Mouse (Mus musculus) neural tube, embryonic 11.5 days (tissue): Measurements from ENCODE around the gene Coq7. TPM values are rescaled to one million over a fixed set of nuclear protein-coding genes. Genes with fewer than 3 reads are reported as not detected.

ENCODE experiments used
- ATAC-seq: fragments of 200-750 bp; cut with Nextera tagmentation; 2 replicates; pipeline ENCODE4 v1.8.0; 2017; ENCODE audit warnings: moderate number of reproducible peaks, mild to moderate bottlenecking, moderate TSS enrichment, moderate library complexity; ENCODE audit not compliant: insufficient read depth, low FRiP score, low TSS enrichment
- DNase-seq: peaks from one replicate; pipeline ENCODE4 v3.0.0-alpha.2; 2015; ENCODE audit warnings: low spot score
- H3K27ac ChIP-seq: fragments of 300-500 bp; sonication (generic); 2 replicates; pipeline ENCODE4 v1.5.1; 2014; ENCODE audit warnings: low read depth, mild to moderate bottlenecking, low read length
- H3K27me3 ChIP-seq: fragments of 300-500 bp; sonication (generic); 2 replicates; pipeline ENCODE4 v1.6.1; 2014; ENCODE audit warnings: mild to moderate bottlenecking, low read length, mixed read lengths; ENCODE audit not compliant: control insufficient read depth, insufficient read depth
- H3K36me3 ChIP-seq: fragments of 300-500 bp; sonication (generic); 2 replicates; pipeline ENCODE4 v1.6.1; 2014; ENCODE audit warnings: mild to moderate bottlenecking, low read length, moderate library complexity, mixed read lengths; ENCODE audit not compliant: control insufficient read depth, insufficient read depth
- H3K4me1 ChIP-seq: fragments of 300-500 bp; sonication (generic); 2 replicates; pipeline ENCODE4 v1.6.1; 2014; ENCODE audit warnings: low read length, mixed read lengths; ENCODE audit not compliant: control insufficient read depth, insufficient read depth
- H3K4me2 ChIP-seq: fragments of 300-500 bp; sonication (generic); 2 replicates; pipeline ENCODE4 v1.6.1; 2014; ENCODE audit warnings: low read depth, mild to moderate bottlenecking, moderate library complexity
- H3K4me3 ChIP-seq: fragments of 300-500 bp; sonication (generic); 2 replicates; pipeline ENCODE4 v1.5.1; 2014; ENCODE audit warnings: low read depth, low read length
- H3K9ac ChIP-seq: fragments of 300-500 bp; sonication (generic); 2 replicates; pipeline ENCODE4 v1.6.1; 2014; ENCODE audit warnings: mild to moderate bottlenecking, low read length
- H3K9me3 ChIP-seq: fragments of 300-500 bp; sonication (generic); 2 replicates; pipeline ENCODE4 v1.6.1; 2016; ENCODE audit warnings: low read length; ENCODE audit not compliant: control insufficient read depth
- WGBS: fragments of 180-500 bp; shearing (Covaris S2); extraction: QIAGEN DNeasy Blood & Tissue Kit; methylation state at CpG from one replicate; pipeline ENCODE4 v1.1.7; 2014; 5-methylcytosine and 5-hydroxymethylcytosine counted together
- polyA plus RNA-seq: library from polyadenylated mRNA; unstranded; fragments of >200 nt; fragmentation: Nextera tagmentation; extraction: Ambion mirVana; gene quantifications from 2 replicates; pipeline ENCODE4 v1.2.1, GENCODE M21; 2014

Gene Coq7
- polyA plus RNA-seq, 1 experiment from 2014 or later: 118 TPM

- Histone ChIP-seq H3K36me3 (no peaks in the 10 kb centered on the region), H3K4me2 (no peak overlapping the region), H3K9me3 (no peaks in the 10 kb centered on the region), H3K4me3 (no peak overlapping the region), H3K27ac (no peak overlapping the region), H3K4me1 (no peaks in the 10 kb centered on the region), H3K9ac (no peak overlapping the region), H3K27me3 (no peaks in the 10 kb centered on the region)
- ATAC-seq (no peak), DNase-seq (no peak)
- 88% methylated on average over 9 of the region's 9 CpGs for WGBS
Measured at GRCm38 (mm10) chr7:118480160-118480709, 52.9 kb downstream of the Coq7 start.

- 42% methylated on average over 3 of the region's 3 CpGs for WGBS
- DNase-seq (no peak), ATAC-seq (no peak)
- Histone ChIP-seq H3K9me3 (no peaks in the 10 kb centered on the region), H3K27ac (no peak overlapping the region), H3K9ac (no peak overlapping the region), H3K27me3 (no peaks in the 10 kb centered on the region), H3K36me3 (no peaks in the 10 kb centered on the region), H3K4me2 (no peak overlapping the region), H3K4me3 (no peak overlapping the region), H3K4me1 (no peaks in the 10 kb centered on the region)
Measured at GRCm38 (mm10) chr7:118478835-118479312, 54.3 kb downstream of the Coq7 start.

DNA sequence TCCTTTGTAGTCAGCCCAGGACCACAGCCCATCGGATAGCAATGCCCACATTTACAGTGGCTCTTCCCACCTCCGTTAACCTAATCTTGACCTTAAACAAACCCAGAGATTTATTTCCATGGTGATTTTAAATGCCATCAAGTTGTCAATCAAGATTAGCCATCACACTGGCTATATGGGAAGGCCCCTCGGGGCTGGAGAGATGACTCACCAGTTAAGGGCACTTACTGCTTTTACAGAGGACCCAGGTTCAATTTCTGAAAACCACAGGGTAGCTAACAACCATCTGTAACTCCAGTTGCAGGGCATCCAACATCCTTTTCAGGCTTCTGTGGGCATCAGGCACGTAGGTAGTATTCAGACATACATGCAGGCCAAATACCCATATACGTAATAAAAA lies 56.7 kb downstream of the Coq7 start:
- ATAC-seq (no peak), DNase-seq (no peak)
- H3K27ac ChIP-seq: no peak overlapping the region
- no peaks in the 10 kb centered on the region for H3K9me3 ChIP-seq
- no peaks in the 10 kb centered on the region for H3K27me3 ChIP-seq
- no peaks in the 10 kb centered on the region for H3K4me1 ChIP-seq
- H3K4me3 ChIP-seq: no peak overlapping the region
- H3K4me2 ChIP-seq: no peak overlapping the region
- 74% methylated on average over 5 of the region's 5 CpGs for WGBS
- no peak overlapping the region for H3K9ac ChIP-seq
- H3K36me3 ChIP-seq: no peaks in the 10 kb centered on the region

DNA sequence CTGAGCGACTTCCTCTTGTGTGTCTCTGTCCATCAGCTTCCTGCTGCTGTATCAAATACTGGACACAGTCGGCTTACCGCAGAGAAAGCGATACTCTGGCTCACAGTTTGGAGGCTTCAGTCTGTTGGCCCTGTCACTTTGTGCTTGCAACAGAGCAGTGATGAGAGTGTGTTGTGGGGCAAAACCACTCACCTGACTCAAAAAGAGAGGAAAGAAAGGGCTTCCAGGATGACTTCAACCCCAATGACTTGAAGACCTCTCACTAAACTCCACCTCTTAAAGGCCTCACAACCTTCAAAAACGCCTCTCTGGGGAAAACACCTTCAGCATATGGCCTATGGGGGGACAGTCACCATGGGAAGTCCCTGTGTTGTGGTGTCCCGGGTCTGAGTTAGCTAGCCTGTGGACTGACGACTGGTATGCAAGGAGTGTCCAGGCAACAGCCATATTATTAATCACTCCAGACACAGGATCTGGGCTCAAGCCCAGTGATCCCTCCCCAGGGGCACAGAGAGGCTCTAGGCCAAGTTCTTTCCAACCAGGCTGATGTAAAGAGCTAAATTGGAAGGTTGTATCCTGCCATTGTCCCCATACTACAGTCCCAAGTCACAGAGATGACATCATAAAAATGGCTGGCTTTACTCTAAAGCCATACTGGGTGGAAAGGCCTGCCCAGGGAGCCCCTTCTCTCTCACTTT lies 58.0 kb downstream of the Coq7 start:
- Histone ChIP-seq H3K4me3 (no peak overlapping the region), H3K4me1 (no peaks in the 10 kb centered on the region), H3K9ac (no peak overlapping the region), H3K4me2 (no peak overlapping the region), H3K27ac (no peak overlapping the region), H3K36me3 (no peaks in the 10 kb centered on the region), H3K27me3 (no peaks in the 10 kb centered on the region), H3K9me3 (no peaks in the 10 kb centered on the region)
- no peak for ATAC-seq
- 92% methylated on average over 7 of the region's 7 CpGs for WGBS
- no peak for DNase-seq

DNA sequence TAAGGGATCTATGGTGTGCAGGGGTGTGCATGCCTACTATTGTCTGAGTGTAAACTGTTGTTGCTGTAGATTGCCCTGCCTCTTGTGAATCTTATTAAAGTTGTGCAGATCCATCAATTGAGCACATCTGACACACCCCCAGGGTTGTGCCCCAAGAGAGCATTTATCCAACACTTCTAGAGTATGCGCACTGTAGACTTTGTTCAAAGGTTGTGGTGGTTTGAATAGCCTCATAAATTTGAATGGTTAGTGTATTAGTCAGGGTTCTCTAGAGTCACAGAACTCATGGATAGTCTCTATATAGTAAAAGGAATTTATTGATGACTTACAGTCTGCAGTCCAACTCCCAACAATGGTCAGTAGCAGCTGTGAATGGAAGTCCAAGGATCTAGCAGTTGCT lies 60.3 kb downstream of the Coq7 start:
- no peaks in the 10 kb centered on the region for H3K27me3 ChIP-seq
- H3K4me2 ChIP-seq: no peak overlapping the region
- WGBS: 68% methylated on average over 1 of the region's 1 CpGs
- H3K9me3 ChIP-seq: no peaks in the 10 kb centered on the region
- DNase-seq (no peak), ATAC-seq (no peak)
- no peak overlapping the region for H3K4me3 ChIP-seq
- H3K36me3 ChIP-seq: no peaks in the 10 kb centered on the region
- H3K9ac ChIP-seq: no peak overlapping the region
- H3K4me1 ChIP-seq: no peaks in the 10 kb centered on the region
- H3K27ac ChIP-seq: no peak overlapping the region

DNA sequence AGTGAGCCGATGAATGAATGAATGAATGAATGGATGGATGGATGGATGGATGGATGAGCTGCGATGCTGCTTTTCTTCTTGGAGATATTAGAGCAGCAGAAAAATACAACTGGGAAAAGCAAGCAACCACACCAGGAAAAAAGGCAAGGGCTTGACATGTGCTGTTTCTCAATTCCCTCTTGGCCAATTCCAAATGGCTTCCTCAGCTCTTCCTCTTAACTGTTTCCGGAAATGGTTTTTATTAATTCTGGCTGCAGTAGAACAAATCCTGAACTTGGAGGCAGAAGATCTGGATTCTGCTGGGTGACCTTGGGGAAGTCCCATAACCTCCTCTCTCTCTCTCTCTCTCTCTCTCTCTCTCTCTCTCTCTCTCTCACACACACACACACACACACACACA lies 65.1 kb downstream of the Coq7 start:
- Histone ChIP-seq H3K9ac (no peak overlapping the region), H3K27me3 (no peaks in the 10 kb centered on the region), H3K4me1 (peaks cover 5% of the 10 kb centered on the region), H3K4me3 (no peak overlapping the region), H3K9me3 (no peaks in the 10 kb centered on the region), H3K27ac (no peak overlapping the region), H3K4me2 (no peak overlapping the region), H3K36me3 (no peaks in the 10 kb centered on the region)
- DNase-seq: no peak
- ATAC-seq: no peak
- WGBS: 82% methylated on average over 3 of the region's 3 CpGs

DNA sequence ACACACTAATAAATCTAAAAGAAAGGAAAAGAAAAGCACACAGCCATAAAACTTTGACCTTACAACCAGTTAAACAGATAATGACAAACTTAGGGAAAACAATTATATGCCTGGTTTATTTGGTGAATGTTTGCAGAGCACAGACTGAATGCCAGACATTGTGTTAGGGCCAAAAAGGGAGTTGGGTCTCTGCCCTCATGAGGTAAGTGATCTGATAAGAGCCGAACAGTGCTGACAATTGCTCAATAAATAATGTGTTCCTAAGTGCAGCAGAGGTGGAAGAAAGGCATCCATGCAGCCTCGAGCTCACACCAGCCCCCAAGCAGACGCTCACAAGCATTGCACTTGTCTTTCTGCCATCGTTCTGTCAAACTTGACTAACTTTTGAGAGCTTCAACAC lies 68.7 kb downstream of the Coq7 start:
- 50% methylated on average over 4 of the region's 4 CpGs for WGBS
- no peak for DNase-seq

DNA sequence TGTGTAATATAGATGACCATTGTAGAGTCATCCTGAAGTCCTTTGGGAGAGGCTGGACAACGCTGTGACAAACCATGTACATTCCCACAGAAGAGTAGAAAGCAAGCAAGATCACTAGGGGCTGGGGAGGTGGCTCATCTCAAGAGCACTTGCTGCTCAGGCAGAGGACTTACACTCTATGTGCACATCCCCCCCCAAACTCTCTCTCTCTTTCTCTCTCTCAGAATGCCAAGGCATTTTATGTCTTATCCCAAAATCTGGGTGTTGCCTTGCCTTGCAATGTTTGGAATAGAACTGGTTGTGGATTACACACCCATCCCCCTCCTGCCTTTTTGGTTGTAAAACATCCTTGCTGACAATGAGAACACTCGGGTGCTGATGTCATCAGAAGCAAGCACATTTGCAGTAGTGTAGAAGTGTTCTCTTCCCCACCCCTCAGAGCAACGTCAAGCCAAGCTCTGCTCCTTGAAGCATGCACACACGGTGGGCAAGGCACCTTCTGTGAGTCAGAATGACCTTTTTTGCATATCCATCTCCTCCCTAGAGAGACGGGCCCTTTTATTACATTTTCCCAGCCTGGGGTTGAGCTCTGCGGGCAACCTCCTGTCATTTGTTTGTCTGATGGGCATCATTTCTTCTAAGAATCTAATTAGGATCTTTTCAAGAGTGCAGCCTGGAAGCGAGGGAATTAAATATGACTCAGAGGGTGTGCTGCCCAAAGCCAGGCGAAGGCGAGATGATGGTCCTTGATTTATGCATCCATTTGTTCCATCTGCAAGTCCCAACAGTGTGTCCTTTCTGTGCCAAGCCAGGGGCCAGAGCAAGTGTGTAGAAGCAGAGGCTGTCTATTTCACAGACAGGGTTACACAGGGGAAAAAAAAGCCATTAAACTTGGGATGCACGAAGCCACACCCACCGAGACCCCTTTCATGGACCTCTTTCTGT lies 70.1 kb downstream of the Coq7 start:
- no peaks in the 10 kb centered on the region for H3K9me3 ChIP-seq
- H3K36me3 ChIP-seq: no peaks in the 10 kb centered on the region
- no peaks in the 10 kb centered on the region for H3K27me3 ChIP-seq
- ATAC-seq (peak; percentile 80), DNase-seq (peak; percentile 42)
- H3K27ac ChIP-seq: no peak overlapping the region
- H3K4me1 ChIP-seq: peaks cover 18% of the 10 kb centered on the region
- 30% methylated on average over 11 of the region's 11 CpGs for WGBS
- no peak overlapping the region for H3K4me2 ChIP-seq
- H3K4me3 ChIP-seq: no peak overlapping the region
- no peak overlapping the region for H3K9ac ChIP-seq

More for the DNA sequence above, 68.7 kb downstream of the Coq7 start:
- Histone ChIP-seq H3K9ac (no peak overlapping the region), H3K4me1 (peaks cover 18% of the 10 kb centered on the region), H3K4me3 (no peak overlapping the region), H3K27ac (no peak overlapping the region), H3K36me3 (no peaks in the 10 kb centered on the region), H3K9me3 (no peaks in the 10 kb centered on the region), H3K27me3 (no peaks in the 10 kb centered on the region), H3K4me2 (no peak overlapping the region)
- ATAC-seq: no peak
